Mouse (Mus musculus) liver, postnatal 0 days (tissue): Measurements from ENCODE around the gene Rab6a.

ENCODE experiments used
- CTCF ChIP-seq: sonication (generic); IDR thresholded peaks from 2 replicates; pipeline ENCODE4 v1.5.1; 2016; ENCODE audit warnings: antibody characterized with exemption, low read depth
- EP300 ChIP-seq: IDR thresholded peaks from 2 replicates; pipeline ENCODE4 v1.6.1; 2016; ENCODE audit warnings: antibody characterized with exemption, low read depth, mild to moderate bottlenecking

GRCm38 (mm10) chr7:100590845-100591521, 16.2 kb upstream of the Rab6a start:
- TF ChIP-seq EP300 (peak; percentile 71), CTCF (no peak)
